8 mouse cellular contexts compared by ENCODE assay signal in genomic region chr6:39377311-39377827, GRCm38 (mm10). TPM values are rescaled to one million over a fixed set of nuclear protein-coding genes. Genes with fewer than 3 reads are reported as not detected.
DNase-seq lines count a peak whose midpoint lies in the region; ATAC-seq and TF ChIP-seq lines count a peak whose summit lies in the region.

Gene Slc37a3, minus strand, starts transcription at chr6:39377675.

- intact Hi-C loops in heart, postnatal 36 days (cut with DNase I), result no loop called here

- H3K4me1 ChIP-seq in G1E (ENCODE audit: insufficient read depth, low read depth, low read length), result peaks cover 31% of the 10 kb centered on the region
- H3K4me1 ChIP-seq in forebrain, embryonic 16.5 days (replicated peaks; ENCODE audit: control insufficient read depth, insufficient read depth, low read length), result peaks cover 14% of the 10 kb centered on the region
- peaks cover 34% of the 10 kb centered on the region for H3K4me1 ChIP-seq in neural tube, embryonic 15.5 days

- H3K4me2 ChIP-seq in forebrain, embryonic 16.5 days (ENCODE audit: low read length), result peak within 1 kb of the TSS; percentile 75
- H3K4me2 ChIP-seq in neural tube, embryonic 15.5 days, result peak within 1 kb of the TSS; percentile 61

- 0 out of 2 replicates have a peak within 1 kb of the TSS, but pooled peaks have one; percentile 9 for H3K27ac ChIP-seq in forebrain, embryonic 16.5 days (ENCODE audit: low read length)
- peak within 1 kb of the TSS; percentile 74 for H3K27ac ChIP-seq in neural tube, embryonic 15.5 days (replicated peaks)

- no peaks in the 10 kb centered on the region for H3K9me3 ChIP-seq in G1E (replicated peaks)
- no peaks in the 10 kb centered on the region for H3K9me3 ChIP-seq in forebrain, embryonic 16.5 days (ENCODE audit: control insufficient read depth, low read length)
- no peaks in the 10 kb centered on the region for H3K9me3 ChIP-seq in neural tube, embryonic 15.5 days (replicated peaks)

- peak within 1 kb of the TSS; percentile 92 for H3K9ac ChIP-seq in forebrain, embryonic 16.5 days (replicated peaks; ENCODE audit: low read depth, low read length)
- H3K9ac ChIP-seq in neural tube, embryonic 15.5 days (replicated peaks), result peak within 1 kb of the TSS; percentile 92

- no peak for TF ChIP-seq CTCF in G1E (IDR thresholded peaks at IDR 0.05; ENCODE audit: low read depth, low read length)

- H3K36me3 ChIP-seq in G1E (replicated peaks), result peaks cover 19% of the 10 kb centered on the region
- H3K36me3 ChIP-seq in forebrain, embryonic 16.5 days (ENCODE audit: control insufficient read depth, insufficient read depth), result no peaks in the 10 kb centered on the region
- peaks cover 10% of the 10 kb centered on the region; the same call in 1 of the 2 replicates for H3K36me3 ChIP-seq in neural tube, embryonic 15.5 days

- H3K4me3 ChIP-seq in G1E (ENCODE audit: low read depth, low read length), result peak within 1 kb of the TSS; percentile 78
- peak within 1 kb of the TSS; percentile 91 for H3K4me3 ChIP-seq in forebrain, embryonic 16.5 days (replicated peaks; ENCODE audit: low read length)
- peak within 1 kb of the TSS; percentile 97 for H3K4me3 ChIP-seq in neural tube, embryonic 15.5 days (replicated peaks)

- DNase-seq in G1E (ENCODE audit: low spot score), result peak; percentile 81
- peak; percentile 89 for DNase-seq in cerebellum, adult 11-12 months
- DNase-seq in heart, postnatal 36 days, result peak; percentile 82 to 87
- DNase-seq in layer of hippocampus, adult 18-20 months (ENCODE audit: low spot score in 2 of 2), result peak; percentile 82 to 91
- DNase-seq in lung, adult 18-20 months, result peak; percentile 92 to 93
- DNase-seq in testis, postnatal 10 days (ENCODE audit: low spot score), result peak; percentile 92

- under 1% methylated on average over 43 of the region's 43 CpGs for WGBS in forebrain, embryonic 16.5 days
- WGBS in neural tube, embryonic 15.5 days, result under 1% methylated on average over 43 of the region's 43 CpGs

- peaks cover 13% of the 10 kb centered on the region for H3K27me3 ChIP-seq in G1E (ENCODE audit: insufficient read depth, low read length)
- H3K27me3 ChIP-seq in forebrain, embryonic 16.5 days (replicated peaks; ENCODE audit: control insufficient read depth, insufficient read depth, low read length), result 0 out of 2 replicates have a peak, but pooled peaks cover 2% of the 10 kb centered on the region
- 0 out of 2 replicates have a peak, but pooled peaks cover 9% of the 10 kb centered on the region for H3K27me3 ChIP-seq in neural tube, embryonic 15.5 days (replicated peaks)

- ATAC-seq in G1E (ENCODE audit: extremely low read depth, insufficient number of reproducible peaks, low FRiP score, poor library complexity, severe bottlenecking), result peak; percentile 55; the same call in 1 of the 2 replicates
- peak; percentile 90 for ATAC-seq in forebrain, embryonic 16.5 days
- peak; percentile 93 for ATAC-seq in neural tube, embryonic 15.5 days (ENCODE audit: low FRiP score)

RNA-seq across cellular contexts. Expression of gene Slc37a3, which starts in this region (rescaled TPM):
- total RNA-seq in G1E (2014; fragmentation: Nextera tagmentation), result 4.1 and 18.0 TPM in 2 replicates
- total RNA-seq in G1E (2017), result 17.9 and 22.4 TPM in 2 replicates
- 1.3 and 2.1 TPM in 2 replicates for polyA plus RNA-seq in G1E (2012)
- 69.3 and 76.8 TPM in 2 replicates for polyA plus RNA-seq in forebrain, embryonic 16.5 days (2015; fragmentation: Nextera tagmentation; extraction: Ambion mirVana)
- total RNA-seq in heart, postnatal 36 days (2021), result 10 to 100 TPM; 21.5 to 22.8 TPM
- total RNA-seq in layer of hippocampus, adult 18-20 months (2021), result 10 to 100 TPM; 66.2 to 75.6 TPM
- polyA plus RNA-seq in neural tube, embryonic 15.5 days (2015; fragmentation: Nextera tagmentation; extraction: Ambion mirVana), result 52.6 and 53.1 TPM in 2 replicates

Comparison
In these comparisons a context has a peak if more than half of its experiments do, and no peak if none do; other contexts are left out.
1. Peak in every context shown above with its lines: DNase-seq, ATAC-seq, H3K4me3 ChIP-seq and H3K27ac ChIP-seq.
2. RNA of gene Slc37a3 (polyA plus RNA-seq): 69.3 to 76.8 TPM in forebrain, embryonic 16.5 days and 52.6 to 53.1 TPM in neural tube, embryonic 15.5 days; 1.3 to 2.1 TPM in G1E; every median in the first group is over 10 times any median in the second.